Mouse (Mus musculus): ENCODE measurements around the gene Myh6. TPM values are rescaled to one million over a fixed set of nuclear protein-coding genes. Genes with fewer than 3 reads are reported as not detected.
"Not testable (repeated sequence)": the region's sequence is repeated elsewhere in the genome, so short reads cannot be mapped to it uniquely, and the experiment has no call there.

Gene Myh6
- polyA plus RNA-seq, 1 experiment from 2014 or later = 2.1 TPM

DNA sequence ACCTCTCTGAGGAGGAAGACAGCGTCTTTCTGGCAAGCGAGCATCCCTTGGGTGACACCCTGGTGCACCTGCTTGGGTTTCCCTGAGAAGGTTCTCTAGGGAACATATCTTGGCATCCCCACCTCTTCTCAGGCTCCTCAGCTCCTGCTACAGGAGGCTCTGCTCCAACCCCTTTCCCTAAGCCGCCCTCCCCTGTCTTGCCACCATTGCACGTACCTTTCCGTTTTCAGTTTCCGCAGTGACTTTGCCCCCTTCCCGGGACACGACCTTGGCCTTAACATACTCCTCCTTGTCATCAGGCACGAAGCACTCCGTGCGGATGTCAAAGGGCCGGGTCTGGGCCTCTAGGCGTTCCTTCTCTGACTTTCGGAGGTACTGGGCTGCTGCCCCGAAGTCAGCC lies 1.7 kb downstream of the Myh6 start:
- WGBS = 71% methylated on average over 15 of the region's 15 CpGs
- H3K4me1 ChIP-seq (ENCODE audit: control insufficient read depth, insufficient read depth, low read length) = no peaks in the 10 kb centered on the region
- no peaks in the 10 kb centered on the region for H3K9me3 ChIP-seq (replicated peaks; ENCODE audit: control insufficient read depth, low read length)
- H3K4me3 ChIP-seq (replicated peaks; ENCODE audit: low read length) = no peak overlapping the region
- H3K27ac ChIP-seq (ENCODE audit: low read length) = no peak overlapping the region
- no peak for ATAC-seq (ENCODE audit: insufficient read depth, low FRiP score)
- H3K4me2 ChIP-seq (ENCODE audit: low read depth, low read length) = no peak overlapping the region
- H3K9ac ChIP-seq (ENCODE audit: low read length) = no peak overlapping the region
- no peaks in the 10 kb centered on the region for H3K36me3 ChIP-seq (ENCODE audit: control insufficient read depth, insufficient read depth, low read length)
- H3K27me3 ChIP-seq (ENCODE audit: control insufficient read depth, insufficient read depth, low read length) = no peaks in the 10 kb centered on the region

DNA sequence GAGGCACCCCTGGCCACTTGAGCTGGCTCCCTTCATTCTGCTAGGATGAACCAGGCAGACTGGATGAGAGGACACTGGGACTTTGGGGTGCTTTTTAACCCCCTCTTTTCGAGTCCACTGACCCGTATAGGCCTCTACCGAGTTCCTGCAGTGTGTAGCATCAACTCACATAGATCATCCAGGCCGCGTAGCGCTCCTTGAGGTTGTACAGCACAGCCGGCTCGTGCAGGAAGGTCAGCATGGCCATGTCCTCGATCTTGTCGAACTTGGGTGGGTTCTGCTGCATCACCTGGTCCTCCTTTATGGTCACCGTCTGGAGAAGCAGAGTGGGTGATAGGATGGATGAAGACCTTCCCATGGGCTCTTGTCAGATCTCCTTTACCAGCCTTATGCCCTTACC lies 3.0 kb downstream of the Myh6 start:
- Histone ChIP-seq H3K9ac (ENCODE audit: low read length) (no peak overlapping the region), H3K4me2 (ENCODE audit: low read depth, low read length) (no peak overlapping the region), H3K36me3 (ENCODE audit: control insufficient read depth, insufficient read depth, low read length) (no peaks in the 10 kb centered on the region), H3K4me1 (ENCODE audit: control insufficient read depth, insufficient read depth, low read length) (no peaks in the 10 kb centered on the region), H3K27me3 (ENCODE audit: control insufficient read depth, insufficient read depth, low read length) (no peaks in the 10 kb centered on the region), H3K27ac (ENCODE audit: low read length) (no peak overlapping the region), H3K4me3 (replicated peaks; ENCODE audit: low read length) (no peak overlapping the region), H3K9me3 (replicated peaks; ENCODE audit: control insufficient read depth, low read length) (no peaks in the 10 kb centered on the region)
- no peak for ATAC-seq (ENCODE audit: insufficient read depth, low FRiP score)
- 93% methylated on average over 11 of the region's 11 CpGs for WGBS

GRCm38 (mm10) chr14:54962714-54963113 lies 4.0 kb downstream of the Myh6 start:
- Histone ChIP-seq H3K27me3 (ENCODE audit: control insufficient read depth, insufficient read depth, low read length) (no peaks in the 10 kb centered on the region), H3K4me3 (replicated peaks; ENCODE audit: low read length) (no peak overlapping the region), H3K9me3 (replicated peaks; ENCODE audit: control insufficient read depth, low read length) (no peaks in the 10 kb centered on the region), H3K4me2 (ENCODE audit: low read depth, low read length) (no peak overlapping the region), H3K27ac (ENCODE audit: low read length) (no peak overlapping the region), H3K4me1 (ENCODE audit: control insufficient read depth, insufficient read depth, low read length) (no peaks in the 10 kb centered on the region), H3K9ac (ENCODE audit: low read length) (no peak overlapping the region), H3K36me3 (ENCODE audit: control insufficient read depth, insufficient read depth, low read length) (no peaks in the 10 kb centered on the region)
- WGBS = 70% methylated on average over 7 of the region's 7 CpGs
- no peak for ATAC-seq (ENCODE audit: insufficient read depth, low FRiP score)

- H3K9me3 ChIP-seq (replicated peaks; ENCODE audit: control insufficient read depth, low read length) = no peaks in the 10 kb centered on the region
- no peak overlapping the region for H3K4me2 ChIP-seq (ENCODE audit: low read depth, low read length)
- no peak overlapping the region for H3K4me3 ChIP-seq (replicated peaks; ENCODE audit: low read length)
- no peaks in the 10 kb centered on the region for H3K4me1 ChIP-seq (ENCODE audit: control insufficient read depth, insufficient read depth, low read length)
- 81% methylated on average over 5 of the region's 5 CpGs for WGBS
- ATAC-seq (ENCODE audit: insufficient read depth, low FRiP score) = no peak
- H3K27me3 ChIP-seq (ENCODE audit: control insufficient read depth, insufficient read depth, low read length) = no peaks in the 10 kb centered on the region
- no peak overlapping the region for H3K9ac ChIP-seq (ENCODE audit: low read length)
- no peak overlapping the region for H3K27ac ChIP-seq (ENCODE audit: low read length)
- H3K36me3 ChIP-seq (ENCODE audit: control insufficient read depth, insufficient read depth, low read length) = no peaks in the 10 kb centered on the region
Measured at GRCm38 (mm10) chr14:54961487-54961886, 5.2 kb downstream of the Myh6 start.

- Histone ChIP-seq H3K9me3 (replicated peaks; ENCODE audit: control insufficient read depth, low read length) (no peaks in the 10 kb centered on the region), H3K4me3 (replicated peaks; ENCODE audit: low read length) (no peak overlapping the region), H3K27me3 (ENCODE audit: control insufficient read depth, insufficient read depth, low read length) (no peaks in the 10 kb centered on the region), H3K27ac (ENCODE audit: low read length) (no peak overlapping the region), H3K9ac (ENCODE audit: low read length) (no peak overlapping the region), H3K4me2 (ENCODE audit: low read depth, low read length) (no peak overlapping the region), H3K36me3 (ENCODE audit: control insufficient read depth, insufficient read depth, low read length) (no peaks in the 10 kb centered on the region), H3K4me1 (ENCODE audit: control insufficient read depth, insufficient read depth, low read length) (no peaks in the 10 kb centered on the region)
- ATAC-seq (ENCODE audit: insufficient read depth, low FRiP score) = no peak
- WGBS = 57% methylated on average over 10 of the region's 10 CpGs
Measured at GRCm38 (mm10) chr14:54960769-54961168, 6.0 kb downstream of the Myh6 start.

GRCm38 (mm10) chr14:54959853-54960613 lies 6.7 kb downstream of the Myh6 start:
- H3K9ac ChIP-seq (ENCODE audit: low read length); H3K4me2 ChIP-seq (ENCODE audit: low read depth, low read length); H3K27me3 ChIP-seq (ENCODE audit: control insufficient read depth, insufficient read depth, low read length); H3K27ac ChIP-seq (ENCODE audit: low read length); H3K36me3 ChIP-seq (ENCODE audit: control insufficient read depth, insufficient read depth, low read length); H3K4me1 ChIP-seq (ENCODE audit: control insufficient read depth, insufficient read depth, low read length); H3K4me3 ChIP-seq (replicated peaks; ENCODE audit: low read length); ATAC-seq (ENCODE audit: insufficient read depth, low FRiP score); H3K9me3 ChIP-seq (replicated peaks; ENCODE audit: control insufficient read depth, low read length): not testable (repeated sequence)
- whole genome bisulfite sequencing = 89% methylated on average over 12 of the region's 12 CpGs

DNA sequence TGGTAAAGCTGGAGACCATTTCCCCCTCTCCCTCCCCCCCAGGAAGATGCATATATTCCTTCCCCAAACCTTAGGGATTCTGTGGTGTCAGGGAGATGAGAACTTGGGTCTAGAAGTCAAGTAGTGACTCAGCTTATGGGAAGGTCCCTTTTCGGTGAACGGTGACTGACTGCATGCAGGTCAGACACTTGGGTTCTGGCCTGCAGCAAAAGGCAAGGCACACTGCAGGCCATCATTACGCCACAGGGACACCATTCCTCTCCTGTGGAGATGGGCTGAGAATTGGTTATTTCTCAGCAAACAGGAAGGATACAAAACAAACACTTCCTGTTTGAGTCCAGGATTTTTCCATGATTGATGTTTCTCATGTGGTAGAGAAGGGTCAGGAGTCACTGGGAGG lies 7.5 kb downstream of the Myh6 start:
- 85% methylated on average over 3 of the region's 3 CpGs for WGBS
- no peak overlapping the region for H3K4me2 ChIP-seq (ENCODE audit: low read depth, low read length)

GRCm38 (mm10) chr14:54958503-54958902 lies 8.2 kb downstream of the Myh6 start:
- Histone ChIP-seq H3K27ac (ENCODE audit: low read length) (no peak overlapping the region), H3K4me3 (replicated peaks; ENCODE audit: low read length) (no peak overlapping the region), H3K9me3 (replicated peaks; ENCODE audit: control insufficient read depth, low read length) (no peaks in the 10 kb centered on the region), H3K4me1 (ENCODE audit: control insufficient read depth, insufficient read depth, low read length) (no peaks in the 10 kb centered on the region), H3K27me3 (ENCODE audit: control insufficient read depth, insufficient read depth, low read length) (no peaks in the 10 kb centered on the region), H3K36me3 (ENCODE audit: control insufficient read depth, insufficient read depth, low read length) (no peaks in the 10 kb centered on the region), H3K4me2 (ENCODE audit: low read depth, low read length) (no peak overlapping the region), H3K9ac (ENCODE audit: low read length) (no peak overlapping the region)
- ATAC-seq (ENCODE audit: insufficient read depth, low FRiP score) = no peak
- 82% methylated on average over 4 of the region's 4 CpGs for WGBS

More for the DNA sequence above, 7.5 kb downstream of the Myh6 start:
- Histone ChIP-seq H3K9ac (ENCODE audit: low read length) (no peak overlapping the region), H3K27ac (ENCODE audit: low read length) (no peak overlapping the region), H3K36me3 (ENCODE audit: control insufficient read depth, insufficient read depth, low read length) (no peaks in the 10 kb centered on the region), H3K27me3 (ENCODE audit: control insufficient read depth, insufficient read depth, low read length) (no peaks in the 10 kb centered on the region), H3K4me1 (ENCODE audit: control insufficient read depth, insufficient read depth, low read length) (no peaks in the 10 kb centered on the region), H3K9me3 (replicated peaks; ENCODE audit: control insufficient read depth, low read length) (no peaks in the 10 kb centered on the region), H3K4me3 (replicated peaks; ENCODE audit: low read length) (no peak overlapping the region)
- no peak for ATAC-seq (ENCODE audit: insufficient read depth, low FRiP score)

GRCm38 (mm10) chr14:54956533-54956932 lies 10.2 kb downstream of the Myh6 start:
- Histone ChIP-seq H3K9me3 (replicated peaks; ENCODE audit: control insufficient read depth, low read length) (no peaks in the 10 kb centered on the region), H3K36me3 (ENCODE audit: control insufficient read depth, insufficient read depth, low read length) (no peaks in the 10 kb centered on the region), H3K4me3 (replicated peaks; ENCODE audit: low read length) (no peak overlapping the region), H3K9ac (ENCODE audit: low read length) (no peak overlapping the region), H3K4me1 (ENCODE audit: control insufficient read depth, insufficient read depth, low read length) (no peaks in the 10 kb centered on the region), H3K4me2 (ENCODE audit: low read depth, low read length) (no peak overlapping the region), H3K27ac (ENCODE audit: low read length) (no peak overlapping the region), H3K27me3 (ENCODE audit: control insufficient read depth, insufficient read depth, low read length) (no peaks in the 10 kb centered on the region)
- no peak for ATAC-seq (ENCODE audit: insufficient read depth, low FRiP score)
- 78% methylated on average over 9 of the region's 9 CpGs for WGBS
